Mouse (Mus musculus): ENCODE data around the gene Gucy2c. TPM values are rescaled to one million over a fixed set of nuclear protein-coding genes. Genes with fewer than 3 reads are reported as not detected.

The Gucy2c gene
- polyA plus RNA-seq, 1 experiment from 2014 or later = 0.18 TPM

GRCm38 (mm10) chr6:136655786-136656185 lies 125.8 kb downstream of the Gucy2c start:
- H3K9ac ChIP-seq (ENCODE audit: low read length) = no peak overlapping the region
- no peak overlapping the region for H3K27ac ChIP-seq (ENCODE audit: low read depth, low read length)
- ATAC-seq (no peak), DNase-seq (ENCODE audit: low spot score) (no peak)
- H3K4me1 ChIP-seq (ENCODE audit: control insufficient read depth, insufficient read depth, low read length) = no peaks in the 10 kb centered on the region
- no peaks in the 10 kb centered on the region for H3K36me3 ChIP-seq (ENCODE audit: control insufficient read depth, insufficient read depth, low read length)
- peaks cover 2% of the 10 kb centered on the region for H3K27me3 ChIP-seq (replicated peaks; ENCODE audit: control insufficient read depth, insufficient read depth, low read length)
- no peak overlapping the region for H3K4me2 ChIP-seq (ENCODE audit: low read length)
- no peak overlapping the region for H3K4me3 ChIP-seq (ENCODE audit: low read depth, low read length)
- H3K9me3 ChIP-seq (replicated peaks; ENCODE audit: control insufficient read depth, low read length) = no peaks in the 10 kb centered on the region
- 79% methylated on average over 11 of the region's 11 CpGs for WGBS

- H3K4me1 ChIP-seq (ENCODE audit: control insufficient read depth, insufficient read depth, low read length) = no peaks in the 10 kb centered on the region
- no peak overlapping the region for H3K9ac ChIP-seq (ENCODE audit: low read length)
- no peaks in the 10 kb centered on the region for H3K9me3 ChIP-seq (replicated peaks; ENCODE audit: control insufficient read depth, low read length)
- no peak overlapping the region for H3K4me3 ChIP-seq (ENCODE audit: low read depth, low read length)
- H3K36me3 ChIP-seq (ENCODE audit: control insufficient read depth, insufficient read depth, low read length) = no peaks in the 10 kb centered on the region
- no peak overlapping the region for H3K27ac ChIP-seq (ENCODE audit: low read depth, low read length)
- H3K4me2 ChIP-seq (ENCODE audit: low read length) = no peak overlapping the region
- WGBS = 93% methylated on average over 20 of the region's 20 CpGs
- H3K27me3 ChIP-seq (replicated peaks; ENCODE audit: control insufficient read depth, insufficient read depth, low read length) = no peaks in the 10 kb centered on the region
- ATAC-seq (no peak), DNase-seq (ENCODE audit: low spot score) (no peak)
Measured at GRCm38 (mm10) chr6:136654470-136654869, 127.1 kb downstream of the Gucy2c start.

- 74% methylated on average over 5 of the region's 5 CpGs for WGBS
- H3K36me3 ChIP-seq (ENCODE audit: control insufficient read depth, insufficient read depth, low read length) = no peaks in the 10 kb centered on the region
- no peak for DNase-seq (ENCODE audit: low spot score)
Measured at GRCm38 (mm10) chr6:136653331-136653730, 128.2 kb downstream of the Gucy2c start.

GRCm38 (mm10) chr6:136650664-136651063 lies 130.9 kb downstream of the Gucy2c start:
- H3K27ac ChIP-seq (ENCODE audit: low read depth, low read length) = no peak overlapping the region
- no peak overlapping the region for H3K9ac ChIP-seq (ENCODE audit: low read length)
- H3K36me3 ChIP-seq (ENCODE audit: control insufficient read depth, insufficient read depth, low read length) = no peaks in the 10 kb centered on the region
- no peaks in the 10 kb centered on the region for H3K4me1 ChIP-seq (ENCODE audit: control insufficient read depth, insufficient read depth, low read length)
- H3K27me3 ChIP-seq (replicated peaks; ENCODE audit: control insufficient read depth, insufficient read depth, low read length) = no peaks in the 10 kb centered on the region
- no peak overlapping the region for H3K4me2 ChIP-seq (ENCODE audit: low read length)
- no peak overlapping the region for H3K4me3 ChIP-seq (ENCODE audit: low read depth, low read length)
- no peak for ATAC-seq
- no peak for DNase-seq (ENCODE audit: low spot score)
- H3K9me3 ChIP-seq (replicated peaks; ENCODE audit: control insufficient read depth, low read length) = no peaks in the 10 kb centered on the region
- WGBS = 91% methylated on average over 8 of the region's 8 CpGs

More at GRCm38 (mm10) chr6:136653331-136653730, 128.2 kb downstream of the Gucy2c start:
- no peaks in the 10 kb centered on the region for H3K27me3 ChIP-seq (replicated peaks; ENCODE audit: control insufficient read depth, insufficient read depth, low read length)
- H3K4me1 ChIP-seq (ENCODE audit: control insufficient read depth, insufficient read depth, low read length) = no peaks in the 10 kb centered on the region
- H3K4me3 ChIP-seq (ENCODE audit: low read depth, low read length) = no peak overlapping the region
- H3K4me2 ChIP-seq (ENCODE audit: low read length) = no peak overlapping the region
- no peak for ATAC-seq
- H3K9ac ChIP-seq (ENCODE audit: low read length) = no peak overlapping the region
- no peak overlapping the region for H3K27ac ChIP-seq (ENCODE audit: low read depth, low read length)
- H3K9me3 ChIP-seq (replicated peaks; ENCODE audit: control insufficient read depth, low read length) = no peaks in the 10 kb centered on the region

- Histone ChIP-seq H3K4me3 (ENCODE audit: low read depth, low read length) (no peak overlapping the region), H3K9ac (ENCODE audit: low read length) (no peak overlapping the region), H3K4me1 (ENCODE audit: control insufficient read depth, insufficient read depth, low read length) (no peaks in the 10 kb centered on the region), H3K4me2 (ENCODE audit: low read length) (no peak overlapping the region), H3K27ac (ENCODE audit: low read depth, low read length) (no peak overlapping the region), H3K9me3 (replicated peaks; ENCODE audit: control insufficient read depth, low read length) (peaks cover 4% of the 10 kb centered on the region; the same call in 1 of the 2 replicates), H3K36me3 (ENCODE audit: control insufficient read depth, insufficient read depth, low read length) (no peaks in the 10 kb centered on the region), H3K27me3 (replicated peaks; ENCODE audit: control insufficient read depth, insufficient read depth, low read length) (no peaks in the 10 kb centered on the region)
- DNase-seq (ENCODE audit: low spot score) = no peak
- WGBS = 81% methylated on average over 10 of the region's 10 CpGs
- ATAC-seq = no peak
Measured at GRCm38 (mm10) chr6:136647455-136647861, 134.1 kb downstream of the Gucy2c start.

Small RNA genes lying within 50 kb of the gene (microRNA-seq; reads per million reads assigned to microRNA genes)
- not detected for gene Gm44364

Other genes starting within 250 kb of the Gucy2c start
- 0.31 and 0.43 TPM in 2 replicates for gene Plbd1, start 119.8 kb downstream of the Gucy2c start, polyA plus RNA-seq (2014; fragmentation: Nextera tagmentation; extraction: Ambion mirVana)
- 0.61 and 1.5 TPM in 2 replicates for gene Hist4h4, start 22.6 kb upstream of the Gucy2c start, polyA plus RNA-seq (2014; fragmentation: Nextera tagmentation; extraction: Ambion mirVana)
- 97.3 and 108 TPM in 2 replicates for gene H2afj, start 26.5 kb upstream of the Gucy2c start, polyA plus RNA-seq (2014; fragmentation: Nextera tagmentation; extraction: Ambion mirVana)
- gene BC049715, start 45.9 kb upstream of the Gucy2c start, polyA plus RNA-seq (2014; fragmentation: Nextera tagmentation; extraction: Ambion mirVana) = 0.86 and 1.2 TPM in 2 replicates
- 65.3 and 76.5 TPM in 2 replicates for gene Wbp11, start 46.5 kb upstream of the Gucy2c start, polyA plus RNA-seq (2014; fragmentation: Nextera tagmentation; extraction: Ambion mirVana)
- 1.1 and 1.5 TPM in 2 replicates for gene Smco3, start 53.7 kb upstream of the Gucy2c start, polyA plus RNA-seq (2014; fragmentation: Nextera tagmentation; extraction: Ambion mirVana)
- gene Art4, start 76.0 kb upstream of the Gucy2c start, polyA plus RNA-seq (2014; fragmentation: Nextera tagmentation; extraction: Ambion mirVana) = 0.14 TPM in 1 of 2 replicates, not detected in the other
- 5.0 and 9.4 TPM in 2 replicates for gene Mgp, start 94.1 kb upstream of the Gucy2c start, polyA plus RNA-seq (2014; fragmentation: Nextera tagmentation; extraction: Ambion mirVana)
- 0.23 and 0.28 TPM in 2 replicates for gene Erp27, start 140.4 kb upstream of the Gucy2c start, polyA plus RNA-seq (2014; fragmentation: Nextera tagmentation; extraction: Ambion mirVana)
- gene Pde6h, start 142.1 kb upstream of the Gucy2c start, polyA plus RNA-seq (2014; fragmentation: Nextera tagmentation; extraction: Ambion mirVana) = not detected in 2 replicates
- 17.9 and 18.8 TPM in 2 replicates for gene Arhgdib, start 160.1 kb upstream of the Gucy2c start, polyA plus RNA-seq (2014; fragmentation: Nextera tagmentation; extraction: Ambion mirVana)